Mouse (Mus musculus): ENCODE measurements around the gene Gpr1.

GRCm38 (mm10) chr1:63180122-63180521 is 34.2 kb downstream of the Gpr1 start:
- TF ChIP-seq POLR2A (IDR thresholded peaks at IDR 0.05; ENCODE audit: borderline replicate concordance, extremely low read depth, low read depth, low read length): no peak
- TF ChIP-seq CTCF (IDR thresholded peaks at IDR 0.05; ENCODE audit: insufficient read depth, low read length): no peak

All from lung, adult 2 months (tissue).